Mouse (Mus musculus): Measurements from ENCODE around the gene Dync1h1.

GRCm38 (mm10) chr12:110650241-110650641 is 49.0 kb downstream of the Dync1h1 start:
- no peak for TF ChIP-seq CTCF (IDR thresholded peaks at IDR 0.05; ENCODE audit: control insufficient read depth, insufficient read depth, insufficient read length)
- TF ChIP-seq MYOD1 (IDR thresholded peaks at IDR 0.05; ENCODE audit: control insufficient read depth, insufficient read length, low read depth) = no peak
- no peak for TF ChIP-seq MYOG (IDR thresholded peaks at IDR 0.05; ENCODE audit: control insufficient read depth, extremely low read depth, insufficient read length)
- no peak for TF ChIP-seq USF1 (IDR thresholded peaks at IDR 0.05; ENCODE audit: low read depth)
- TF ChIP-seq FOSL1 (IDR thresholded peaks at IDR 0.05; ENCODE audit: insufficient read depth, low read length, poor library complexity, severe bottlenecking) = no peak
